Mouse (Mus musculus) ZHBTc4 (cell line): Measurements from ENCODE around the gene Tkt.
"Not testable (repeated sequence)": the region's sequence is repeated elsewhere in the genome, so short reads cannot be mapped to it uniquely, and the experiment has no call there.

Source experiments
- DNase-seq: peaks from one replicate; pipeline ENCODE4 v3.0.0-alpha.2; 2011; ENCODE audit warnings: low read depth, low spot score

The Tkt gene

GRCm38 (mm10) chr14:30548131-30548720 lies at the start of gene Tkt:
TSS of gene Tkt (plus strand) at chr14:30548359.
- no peak for DNase-seq

- DNase-seq: no peak
Measured at GRCm38 (mm10) chr14:30504990-30505389, 43.2 kb upstream of the Tkt start.

- DNase-seq: no peak
Measured at GRCm38 (mm10) chr14:30510214-30510763, 37.9 kb upstream of the Tkt start.

DNA sequence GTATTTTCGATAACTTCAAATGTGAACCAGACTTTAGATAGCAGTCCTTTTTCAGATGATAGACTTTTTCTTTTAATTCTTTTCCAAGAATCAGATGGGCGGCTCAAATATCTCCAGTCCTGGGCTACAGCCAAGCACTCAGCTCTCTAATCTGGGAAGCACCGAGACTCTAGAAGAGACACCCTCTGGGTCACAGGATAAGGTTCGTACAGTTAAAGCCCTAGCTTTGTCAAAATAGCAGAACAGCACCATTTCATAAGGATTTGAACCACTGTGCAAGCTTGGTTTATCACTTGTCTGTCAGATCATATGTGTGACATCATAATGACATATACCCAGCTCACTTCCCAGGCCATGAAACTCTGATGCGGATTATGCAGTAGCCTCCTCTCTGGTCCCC lies 35.3 kb upstream of the Tkt start:
- no peak for DNase-seq

DNA sequence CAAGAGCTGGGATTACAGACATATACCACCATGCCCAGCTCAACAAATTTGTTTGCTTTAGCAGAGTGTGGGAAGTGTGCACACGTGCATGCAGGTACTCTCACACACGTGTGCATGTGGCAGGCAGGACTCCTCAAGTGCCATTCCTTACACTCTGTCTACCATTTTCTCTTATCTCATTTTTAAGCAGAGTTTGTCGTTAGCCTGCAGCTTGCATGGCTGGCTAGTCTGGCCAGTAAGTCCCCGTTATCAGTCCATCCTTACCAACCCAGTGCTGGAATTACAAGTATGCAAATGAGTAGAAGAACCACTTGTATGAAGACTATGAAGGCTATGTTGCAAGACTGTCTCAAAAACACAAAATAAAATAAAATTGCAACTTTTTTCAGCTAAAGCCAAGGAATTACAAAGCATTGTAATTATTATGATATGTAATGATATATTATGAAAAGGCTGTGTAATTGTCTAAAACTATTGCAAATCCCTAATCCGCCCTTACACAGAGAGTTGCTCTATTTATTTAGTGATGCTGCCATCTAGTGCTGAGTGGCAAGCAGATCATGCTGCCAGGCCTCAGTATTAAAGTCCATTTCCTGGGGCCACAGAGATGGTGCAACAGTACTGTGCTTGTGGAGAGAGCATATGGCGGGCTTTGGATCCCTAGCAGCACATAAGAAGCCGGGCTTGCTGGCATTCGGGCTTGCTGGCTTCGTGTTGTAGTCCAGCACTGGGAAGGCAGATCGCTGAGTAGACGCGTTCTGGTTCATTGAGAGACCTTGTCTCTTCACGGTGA lies 32.0 kb upstream of the Tkt start:
- peak; percentile 69 for DNase-seq

- DNase-seq: no peak
Measured at GRCm38 (mm10) chr14:30519323-30519722, 28.8 kb upstream of the Tkt start.

DNA sequence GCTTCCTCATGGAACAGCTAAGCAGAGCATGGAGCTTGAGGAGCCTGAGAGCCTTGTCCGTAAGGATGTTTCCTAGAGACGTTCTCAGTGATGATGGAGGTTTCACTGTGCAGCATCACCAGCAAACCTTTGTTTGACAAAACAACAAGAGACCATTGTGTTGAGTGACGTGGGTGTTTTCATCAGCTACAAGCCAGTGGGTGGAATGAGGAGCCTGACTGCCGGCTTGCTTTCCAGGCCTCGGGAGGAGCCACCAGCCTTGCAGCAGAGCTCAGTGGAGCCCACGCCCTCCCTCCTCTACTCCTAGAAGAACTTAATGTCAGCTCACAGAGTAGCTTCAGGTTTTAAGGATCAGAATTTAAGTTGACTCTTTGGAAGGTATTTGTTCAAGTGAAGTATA lies 24.8 kb upstream of the Tkt start:
- no peak for DNase-seq

- peak; percentile 51 for DNase-seq
Measured at GRCm38 (mm10) chr14:30528392-30528791, 19.8 kb upstream of the Tkt start.

- DNase-seq: peak; percentile 70
Measured at GRCm38 (mm10) chr14:30528961-30529360, 19.2 kb upstream of the Tkt start.

- DNase-seq: peak; percentile 82
Measured at GRCm38 (mm10) chr14:30529454-30529853, 18.7 kb upstream of the Tkt start.

DNA sequence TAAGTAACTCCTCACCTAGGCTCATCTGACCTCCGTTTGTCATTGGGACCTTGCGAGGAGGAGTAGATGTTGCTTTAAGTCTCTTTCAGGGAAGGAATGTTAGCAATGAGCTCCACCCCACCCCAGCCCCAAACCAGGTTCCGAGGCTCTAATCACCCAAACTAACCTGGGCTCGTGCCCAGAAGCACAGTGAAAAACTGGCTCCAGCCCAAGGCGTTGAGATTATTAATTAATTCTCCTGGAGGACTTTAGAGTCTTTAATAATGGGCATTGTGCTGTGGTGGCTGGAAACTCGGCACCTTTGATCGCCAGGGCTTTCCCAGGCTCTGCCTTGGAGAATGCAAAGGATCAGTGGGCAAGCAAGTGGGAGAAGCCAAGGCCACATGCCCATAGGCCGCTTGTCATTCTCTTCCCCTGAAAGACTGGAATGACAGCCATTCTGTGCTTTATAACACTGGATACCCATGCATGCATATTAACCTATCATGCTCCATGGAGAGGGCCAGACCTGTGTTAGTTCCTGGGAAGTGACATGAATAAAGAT lies 17.4 kb upstream of the Tkt start:
- DNase-seq: peak; percentile 91

- peak; percentile 58 for DNase-seq
Measured at GRCm38 (mm10) chr14:30531431-30531830, 16.7 kb upstream of the Tkt start.

- DNase-seq: peak; percentile 43
Measured at GRCm38 (mm10) chr14:30531896-30532295, 16.3 kb upstream of the Tkt start.

GRCm38 (mm10) chr14:30533780-30534450 lies 14.2 kb upstream of the Tkt start:
- DNase-seq: no peak

GRCm38 (mm10) chr14:30541541-30541940 lies 6.6 kb upstream of the Tkt start:
- no peak for DNase-seq

DNA sequence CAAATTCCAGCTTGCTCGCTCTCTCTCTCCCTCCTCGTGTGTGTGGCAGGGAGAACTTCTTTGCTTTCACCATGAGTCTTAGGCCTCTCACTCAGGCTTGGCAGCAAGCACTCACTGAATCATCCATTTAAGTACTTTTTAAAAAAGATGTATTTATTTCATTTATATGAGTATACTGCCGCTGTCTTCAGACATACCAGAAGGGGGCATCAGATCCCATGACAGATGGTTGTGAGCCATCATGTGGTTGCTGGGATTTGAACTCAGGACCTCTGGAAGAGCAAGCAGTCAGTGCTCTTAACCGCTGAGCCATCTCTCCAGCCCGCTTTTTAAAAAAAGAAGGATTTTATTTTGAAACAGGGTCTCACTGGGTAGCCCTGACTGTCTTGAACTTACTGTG lies 4.8 kb upstream of the Tkt start:
- not testable (repeated sequence) for DNase-seq

GRCm38 (mm10) chr14:30548965-30549776 lies 1.0 kb downstream of the Tkt start:
- peak; percentile 95 for DNase-seq

DNA sequence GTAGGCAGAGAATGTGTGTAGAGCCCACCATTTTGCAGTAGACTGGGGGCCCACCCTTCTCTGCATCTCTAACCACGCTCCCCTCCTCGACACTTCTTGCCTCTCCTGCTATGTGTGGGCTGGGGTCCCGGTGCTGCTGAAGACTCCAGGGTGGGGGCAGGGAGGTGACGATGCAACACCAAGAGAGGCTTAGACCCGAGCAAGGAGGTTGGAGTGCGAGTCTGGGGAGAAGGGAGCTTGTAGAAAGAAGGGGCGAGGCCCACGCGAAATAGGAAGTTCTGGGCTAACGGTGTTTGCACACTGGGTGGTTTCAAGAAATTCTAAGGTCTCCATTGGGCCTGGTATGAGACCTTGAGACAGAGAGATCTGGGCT lies 1.6 kb downstream of the Tkt start:
- DNase-seq: no peak

- DNase-seq: no peak
Measured at GRCm38 (mm10) chr14:30550232-30551070, 2.3 kb downstream of the Tkt start.

- no peak for DNase-seq
Measured at GRCm38 (mm10) chr14:30551509-30551908, 3.4 kb downstream of the Tkt start.
